Mouse (Mus musculus): ENCODE results near the gene Defb33. TPM values are rescaled to one million over a fixed set of nuclear protein-coding genes. Genes with fewer than 3 reads are reported as not detected.

Gene Defb33
- total RNA-seq (2015; ENCODE audit: low replicate concordance) (not detected in 2 replicates), total RNA-seq (2017; ENCODE audit: low replicate concordance) (not detected in 2 replicates)

DNA sequence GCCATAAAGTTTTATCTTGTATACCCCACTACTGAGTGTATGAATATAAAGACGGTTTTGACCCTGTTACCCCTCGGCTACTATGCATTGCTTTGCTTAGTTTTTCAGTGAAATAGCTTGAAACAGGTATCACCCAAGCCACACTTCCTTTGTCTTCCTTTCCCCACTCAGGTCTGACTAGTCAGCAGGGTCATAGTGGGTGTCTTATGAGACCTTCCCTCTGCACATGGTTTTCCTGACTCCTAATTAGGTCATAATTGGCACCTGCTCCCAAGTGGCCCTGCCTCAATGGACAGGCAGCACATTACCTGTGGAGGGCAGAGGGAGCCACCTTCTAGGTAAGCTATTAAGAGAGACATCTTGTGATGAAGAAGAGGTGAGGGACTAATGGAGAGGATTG lies at the start of gene Defb33:
Defb33 (plus strand) TSS at position 301 of the 400 bp plus-strand sequence.
- ATAC-seq (replicated peaks; ENCODE audit: low FRiP score, poor library complexity, severe bottlenecking): no peak

DNA sequence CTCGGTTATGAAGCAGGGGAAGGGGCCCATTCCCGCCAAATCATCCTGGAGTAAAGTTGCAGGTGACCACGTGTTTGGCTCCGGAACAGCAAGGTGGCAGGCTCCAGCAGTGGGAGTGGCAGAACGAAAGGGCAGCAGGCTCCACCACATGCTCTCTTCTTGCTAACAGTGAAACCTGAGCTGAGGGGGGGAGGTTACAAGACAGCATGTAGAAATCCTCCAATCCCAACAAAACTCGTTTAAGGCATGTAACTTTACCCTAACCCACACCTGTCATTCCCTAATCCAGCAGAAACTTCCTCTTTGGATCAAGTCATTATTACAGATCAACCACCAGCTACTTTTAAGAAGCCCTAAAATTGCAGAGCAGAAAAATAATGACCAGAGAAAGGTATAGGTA lies 17.9 kb upstream of the Defb33 start:
- ATAC-seq (replicated peaks; ENCODE audit: low FRiP score, poor library complexity, severe bottlenecking): no peak

DNA sequence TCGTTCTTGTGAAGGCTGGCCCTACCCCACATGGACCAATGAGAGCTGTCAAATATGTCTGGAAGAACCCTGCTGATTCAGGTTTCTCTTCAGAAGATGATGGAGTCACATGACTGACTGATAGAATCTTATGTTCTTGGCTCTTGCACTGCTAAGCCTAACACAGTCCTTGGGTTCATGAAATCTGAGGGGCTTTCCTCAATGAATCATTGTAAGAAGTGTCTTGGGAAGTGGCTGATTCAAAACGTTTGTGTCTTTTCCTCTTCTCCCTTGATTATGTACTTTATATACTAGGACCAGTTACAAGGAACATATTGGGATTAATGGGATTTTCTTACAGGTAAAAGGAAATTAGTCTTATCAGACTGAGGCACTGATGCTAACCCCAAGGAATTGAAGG lies 10.1 kb downstream of the Defb33 start, which contains the start of gene Gm15056:
Gm15056 (minus strand) TSS at position 101 of the 400 bp plus-strand sequence.
- ATAC-seq (replicated peaks; ENCODE audit: low FRiP score, poor library complexity, severe bottlenecking): no peak

DNA sequence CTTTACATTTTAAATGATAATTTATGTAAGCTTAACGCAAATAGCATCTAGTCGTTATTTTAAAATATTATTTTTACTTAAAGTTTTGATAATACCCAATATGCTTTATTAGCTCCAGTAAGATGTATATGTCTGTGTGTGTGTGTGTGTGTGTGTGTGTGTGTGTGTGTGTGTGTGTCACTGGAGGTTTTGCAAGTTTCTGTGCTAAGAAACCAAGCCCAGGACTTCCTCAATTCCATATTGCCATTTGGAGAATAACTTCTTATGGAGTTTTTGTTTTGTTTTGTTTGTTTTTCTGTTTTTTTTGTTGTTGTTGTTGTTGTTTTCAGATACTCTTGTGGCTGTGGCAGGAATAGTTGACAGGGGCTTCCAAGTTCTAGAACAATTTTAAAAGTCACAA lies 14.7 kb downstream of the Defb33 start:
- ATAC-seq (replicated peaks; ENCODE audit: low FRiP score, poor library complexity, severe bottlenecking): no peak

- ATAC-seq (replicated peaks; ENCODE audit: low FRiP score, poor library complexity, severe bottlenecking): no peak
These were observed 15.8 kb downstream of the Defb33 start for GRCm38 (mm10) chr8:20908256-20908655.

GRCm38 (mm10) chr8:20912288-20912687 lies 19.8 kb downstream of the Defb33 start:
- no peak for ATAC-seq (replicated peaks; ENCODE audit: low FRiP score, poor library complexity, severe bottlenecking)

DNA sequence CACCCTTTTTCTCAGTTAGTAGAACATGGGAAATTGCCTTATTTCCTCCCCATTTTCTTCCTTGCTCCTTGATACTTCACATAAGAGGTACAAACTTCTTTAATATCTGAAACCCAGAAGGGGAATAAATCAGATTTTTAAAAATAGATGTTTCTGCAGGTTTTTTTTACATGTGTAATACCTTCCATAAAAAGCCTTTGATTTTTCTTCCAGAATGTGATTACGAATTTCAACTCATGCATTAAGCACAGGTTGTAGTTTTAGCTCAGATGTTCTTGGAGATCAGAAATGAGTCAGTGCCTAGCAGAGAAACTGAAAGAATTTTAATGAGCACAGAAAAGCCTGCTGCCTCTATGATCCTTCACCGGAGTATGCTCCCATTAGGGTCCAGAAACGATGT lies 29.5 kb downstream of the Defb33 start, which contains the start of gene Gm6040:
Gm6040 (minus strand) TSS at position 101 of the 400 bp plus-strand sequence.
- ATAC-seq (replicated peaks; ENCODE audit: low FRiP score, poor library complexity, severe bottlenecking): no peak

GRCm38 (mm10) chr8:20944610-20945009 lies 52.1 kb downstream of the Defb33 start, which contains the start of gene AY761185:
Gene AY761185 (minus strand): TSS chr8:20944710.
- ATAC-seq (replicated peaks; ENCODE audit: low FRiP score, poor library complexity, severe bottlenecking): no peak

Other genes with a start within 250 kb of the Defb33 start
- gene Gm15056, start 10.0 kb downstream of the Defb33 start, total RNA-seq (2015; ENCODE audit: low replicate concordance): not detected in 2 replicates
- not detected in 2 replicates for gene Gm15056, start 10.0 kb downstream of the Defb33 start, total RNA-seq (2017; ENCODE audit: low replicate concordance)
- gene Gm6040, start 29.4 kb downstream of the Defb33 start, total RNA-seq (2015; ENCODE audit: low replicate concordance): not detected in 2 replicates
- gene Gm6040, start 29.4 kb downstream of the Defb33 start, total RNA-seq (2017; ENCODE audit: low replicate concordance): not detected in 2 replicates
- not detected in 2 replicates for gene AY761185, start 52.0 kb downstream of the Defb33 start, total RNA-seq (2015; ENCODE audit: low replicate concordance)
- not detected in 2 replicates for gene AY761185, start 52.0 kb downstream of the Defb33 start, total RNA-seq (2017; ENCODE audit: low replicate concordance)
- not detected in 2 replicates for gene Defa21, start 132.9 kb downstream of the Defb33 start, total RNA-seq (2015; ENCODE audit: low replicate concordance)
- gene Defa21, start 132.9 kb downstream of the Defb33 start, total RNA-seq (2017; ENCODE audit: low replicate concordance): not detected in 2 replicates
- not detected in 2 replicates for gene Defa23, start 162.4 kb downstream of the Defb33 start, total RNA-seq (2015; ENCODE audit: low replicate concordance)
- not detected in 2 replicates for gene Defa23, start 162.4 kb downstream of the Defb33 start, total RNA-seq (2017; ENCODE audit: low replicate concordance)
- not detected in 2 replicates for gene Defa35, start 172.4 kb downstream of the Defb33 start, total RNA-seq (2015; ENCODE audit: low replicate concordance)
- gene Defa35, start 172.4 kb downstream of the Defb33 start, total RNA-seq (2017; ENCODE audit: low replicate concordance): not detected in 2 replicates
- not detected in 2 replicates for gene Defa25, start 191.8 kb downstream of the Defb33 start, total RNA-seq (2015; ENCODE audit: low replicate concordance)
- not detected in 2 replicates for gene Defa25, start 191.8 kb downstream of the Defb33 start, total RNA-seq (2017; ENCODE audit: low replicate concordance)
- not detected in 2 replicates for gene Gm14851, start 203.4 kb downstream of the Defb33 start, total RNA-seq (2015; ENCODE audit: low replicate concordance)
- gene Gm14851, start 203.4 kb downstream of the Defb33 start, total RNA-seq (2017; ENCODE audit: low replicate concordance): not detected in 2 replicates
- not detected in 2 replicates for gene Defa30, start 242.0 kb downstream of the Defb33 start, total RNA-seq (2015; ENCODE audit: low replicate concordance)
- gene Defa30, start 242.0 kb downstream of the Defb33 start, total RNA-seq (2017; ENCODE audit: low replicate concordance): not detected in 2 replicates

Measured in erythroblast, adult 5-6 weeks (primary cell).